Mouse (Mus musculus): ENCODE results near the gene Rad51ap1.

- TF ChIP-seq ZNF384 (IDR thresholded peaks at IDR 0.05; ENCODE audit: low read depth, low read length) (peak; percentile 80), BHLHE40 (IDR thresholded peaks at IDR 0.05; ENCODE audit: low read depth, low read length) (no peak), CTCF (conservative IDR thresholded peaks at IDR 0.05 in 1 of 2, IDR thresholded peaks at IDR 0.05 in 1 of 2; ENCODE audit: low read depth in 2 of 2, low read length in 2 of 2) (no peak), POLR2A (IDR thresholded peaks at IDR 0.05; ENCODE audit: low read depth, low read length) (peak; percentile 67), RAD21 (IDR thresholded peaks at IDR 0.05; ENCODE audit: low read depth, low read length) (no peak), NRF1 (IDR thresholded peaks at IDR 0.05; ENCODE audit: low read depth, low read length) (no peak), SIN3A (IDR thresholded peaks at IDR 0.05; ENCODE audit: low read length) (0 out of 2 replicates have a peak, but pooled peaks have one; percentile 52), EP300 (IDR thresholded peaks at IDR 0.05; ENCODE audit: low read length) (peak; percentile 5; the same call in 1 of the 2 replicates), CHD1 (IDR thresholded peaks at IDR 0.05; ENCODE audit: low read depth, low read length) (peak; percentile 35; the same call in 1 of the 2 replicates), HCFC1 (IDR thresholded peaks at IDR 0.05; ENCODE audit: low read depth, low read length) (peak; percentile 56)
Measured at GRCm38 (mm10) chr6:126907378-126907777, 32.0 kb downstream of the Rad51ap1 start.

Data from CH12.LX (cell line).